Mouse (Mus musculus) brain, embryonic 14.5 days (tissue): ENCODE measurements around the gene Suds3.

Experiments
- CTCF ChIP-seq: fragments of 200-500 bp; IDR thresholded peaks from 2 replicates; pipeline ENCODE4 v1.5.1; 2012; ENCODE audit warnings: inconsistent platforms, mild to moderate bottlenecking, moderate library complexity, borderline replicate concordance; ENCODE audit not compliant: insufficient read depth, insufficient read length; ENCODE audit errors: extremely low read depth
- POLR2A ChIP-seq: fragments of 200-500 bp; IDR thresholded peaks from 2 replicates; pipeline ENCODE4 v1.6.1; 2012; ENCODE audit warnings: mild to moderate bottlenecking, inconsistent platforms, borderline replicate concordance; ENCODE audit not compliant: poor library complexity, insufficient read depth, insufficient read length, severe bottlenecking; ENCODE audit errors: extremely low read depth

DNA sequence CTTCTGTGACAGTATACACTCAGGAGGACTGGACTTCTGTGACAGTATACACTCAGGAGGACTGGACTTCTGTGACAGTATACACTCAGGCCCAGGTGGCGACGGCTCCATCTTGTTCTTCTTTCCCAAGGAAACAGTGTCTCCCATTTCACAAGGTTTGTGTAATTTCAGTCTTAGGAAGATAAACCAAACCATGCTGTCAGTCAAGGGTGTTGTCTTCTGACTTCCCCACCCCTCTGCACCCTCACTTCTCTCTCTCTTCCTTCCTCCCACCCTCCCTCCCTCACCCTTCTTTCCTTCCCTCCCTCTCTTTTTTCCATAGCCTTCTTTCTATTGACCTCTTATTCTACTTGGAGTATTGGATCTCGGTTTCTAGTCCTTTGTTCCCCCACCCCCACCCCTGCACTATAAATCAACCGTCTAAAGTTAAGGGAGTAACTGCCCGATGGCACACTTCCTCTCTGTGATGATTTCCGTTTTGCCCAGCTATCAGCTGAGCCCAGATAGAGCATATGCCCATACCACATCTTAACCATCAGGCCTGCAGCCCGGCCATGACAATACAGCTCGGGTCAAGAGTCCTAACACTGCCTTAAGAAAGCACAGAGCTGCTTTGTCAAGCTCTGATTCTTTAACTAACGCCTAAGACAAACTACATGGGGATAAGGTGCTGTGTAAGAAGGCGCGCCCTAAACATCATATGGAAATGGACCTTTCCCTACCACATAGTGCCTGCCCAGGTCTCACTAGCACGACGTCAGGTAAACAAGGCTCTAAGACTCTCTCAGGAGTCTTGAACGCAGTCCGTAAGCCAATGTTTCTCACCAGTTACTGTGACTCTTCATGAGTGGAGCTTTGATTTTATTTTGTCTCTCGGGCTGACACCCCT is 33.4 kb upstream of the Suds3 start:
- TF ChIP-seq CTCF (no peak), POLR2A (no peak)
